Mouse (Mus musculus) heart, embryonic 11.5 days (tissue): ENCODE data around the gene Nom1. TPM values are rescaled to one million over a fixed set of nuclear protein-coding genes. Genes with fewer than 3 reads are reported as not detected.
"Not testable (repeated sequence)": the region's sequence is repeated elsewhere in the genome, so short reads cannot be mapped to it uniquely, and the experiment has no call there.

Source experiments
- ATAC-seq: fragments of 200-750 bp; cut with Nextera tagmentation; replicated peaks from 2 replicates; pipeline ENCODE4 v1.8.0; 2017; ENCODE audit warnings: moderate library complexity; ENCODE audit not compliant: insufficient number of reproducible peaks, low FRiP score, low TSS enrichment
- H3K27ac ChIP-seq: fragments of 300-500 bp; sonication (generic); 2 replicates; pipeline ENCODE4 v1.5.1; 2014; ENCODE audit warnings: mild to moderate bottlenecking, low read depth, low read length
- H3K27me3 ChIP-seq: fragments of 300-500 bp; sonication (generic); 2 replicates; pipeline ENCODE4 v1.6.1; 2014; ENCODE audit warnings: mild to moderate bottlenecking, low read length, mixed read lengths; ENCODE audit not compliant: control insufficient read depth, insufficient read depth
- H3K36me3 ChIP-seq: fragments of 300-500 bp; sonication (generic); 2 replicates; pipeline ENCODE4 v1.6.1; 2014; ENCODE audit warnings: mild to moderate bottlenecking, low read length, moderate library complexity, mixed read lengths; ENCODE audit not compliant: control insufficient read depth, insufficient read depth
- H3K4me1 ChIP-seq: fragments of 300-500 bp; sonication (generic); 2 replicates; pipeline ENCODE4 v1.6.1; 2014; ENCODE audit warnings: low read length; ENCODE audit not compliant: control insufficient read depth, insufficient read depth
- H3K4me2 ChIP-seq: fragments of 300-500 bp; sonication (generic); 2 replicates; pipeline ENCODE4 v1.6.1; 2014; ENCODE audit warnings: mild to moderate bottlenecking, moderate library complexity
- H3K4me3 ChIP-seq: fragments of 300-500 bp; sonication (generic); 2 replicates; pipeline ENCODE4 v1.5.1; 2014; ENCODE audit warnings: low read depth, low read length
- H3K9ac ChIP-seq: fragments of 300-500 bp; sonication (generic); 2 replicates; pipeline ENCODE4 v1.6.1; 2014; ENCODE audit warnings: mild to moderate bottlenecking, low read depth, low read length, moderate library complexity
- H3K9me3 ChIP-seq: fragments of 300-500 bp; sonication (generic); replicated peaks from 2 replicates; pipeline ENCODE4 v1.6.1; 2016; ENCODE audit warnings: low read length; ENCODE audit not compliant: control insufficient read depth
- WGBS: fragments of 180-500 bp; shearing (Covaris S2); extraction: QIAGEN DNeasy Blood & Tissue Kit; methylation state at CpG from one replicate; pipeline ENCODE4 v1.1.7; 2014; ENCODE audit not compliant: insufficient replicate concordance; 5-methylcytosine and 5-hydroxymethylcytosine counted together
- polyA plus RNA-seq: library from polyadenylated mRNA; unstranded; fragments of >200 nt; fragmentation: Nextera tagmentation; extraction: Ambion mirVana; gene quantifications from 2 replicates; pipeline ENCODE4 v1.2.1, GENCODE M21; 2014

The Nom1 gene
- polyA plus RNA-seq: 14.9 and 18.1 TPM in 2 replicates

DNA sequence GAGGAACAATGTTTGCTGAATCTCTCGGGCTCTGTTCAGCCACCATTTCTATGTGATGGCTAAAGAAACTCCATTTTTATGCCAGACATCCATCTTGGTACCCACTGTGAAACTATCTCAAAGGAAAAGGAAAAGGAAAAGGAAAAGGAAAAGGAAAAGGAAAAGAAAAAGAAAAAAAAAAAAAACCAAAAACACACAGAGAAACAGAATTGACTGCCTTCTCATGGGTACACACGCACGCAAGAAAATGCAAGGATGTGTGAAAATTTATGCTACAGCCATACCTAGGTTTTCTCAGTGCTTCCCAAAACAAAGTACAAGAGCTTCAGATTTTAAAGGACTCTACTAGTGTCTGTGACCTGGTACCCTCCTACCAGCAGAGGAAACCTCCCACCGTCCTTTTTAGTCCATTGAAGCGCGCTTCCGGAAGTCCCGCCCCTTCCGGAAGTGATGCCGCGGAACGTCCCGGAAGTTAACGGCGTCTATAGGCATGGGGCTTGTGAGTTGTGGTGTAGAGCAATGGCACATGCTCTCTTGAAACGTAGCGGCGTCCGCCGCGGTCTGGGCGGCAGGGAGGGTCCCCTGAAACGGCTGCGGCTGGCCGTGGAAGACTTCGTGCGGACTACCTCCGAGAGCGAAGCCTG is at the start of gene Nom1:
Gene Nom1, plus strand, starts transcription at position 437 of the 644 bp plus-strand sequence.
- WGBS: 5% methylated on average over 29 of the region's 29 CpGs
- Histone ChIP-seq H3K27me3 (peaks cover 3% of the 10 kb centered on the region), H3K36me3 (peaks cover 10% of the 10 kb centered on the region; the same call in 1 of the 2 replicates), H3K4me2 (peak within 1 kb of the TSS; percentile 92), H3K9ac (peak within 1 kb of the TSS; percentile 91), H3K9me3 (no peaks in the 10 kb centered on the region), H3K4me3 (peak within 1 kb of the TSS; percentile 94), H3K4me1 (peaks cover 9% of the 10 kb centered on the region), H3K27ac (peak within 1 kb of the TSS; percentile 50; the same call in 1 of the 2 replicates)
- peak; percentile 87 for ATAC-seq

DNA sequence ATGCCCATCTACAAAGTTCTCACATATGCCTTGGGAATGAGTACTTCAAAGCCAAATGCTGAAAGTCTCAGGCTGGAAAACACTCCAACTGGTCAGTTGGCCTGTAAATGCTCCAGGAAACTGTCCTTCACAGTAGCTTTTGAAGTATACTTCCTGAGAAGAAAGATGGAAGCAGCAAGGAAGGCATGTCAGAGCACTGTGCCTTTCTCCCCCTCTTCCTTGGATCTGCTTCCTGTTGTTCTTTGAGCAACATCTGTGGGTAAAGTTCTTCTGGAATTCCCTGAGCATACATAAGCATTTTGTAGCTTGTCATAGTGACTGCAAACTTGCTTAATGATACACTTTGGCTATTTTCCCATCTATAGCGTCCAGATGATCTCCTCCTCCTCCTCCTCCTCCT is 46.9 kb upstream of the Nom1 start:
- no peaks in the 10 kb centered on the region for H3K9me3 ChIP-seq
- peak overlapping the region; percentile 68 for H3K27ac ChIP-seq
- ATAC-seq: no peak
- H3K9ac ChIP-seq: no peak overlapping the region
- peaks cover 5% of the 10 kb centered on the region; the same call in 1 of the 2 replicates for H3K27me3 ChIP-seq
- H3K4me2 ChIP-seq: no peak overlapping the region
- H3K36me3 ChIP-seq: no peaks in the 10 kb centered on the region
- no peaks in the 10 kb centered on the region for H3K4me1 ChIP-seq
- WGBS: 46% methylated on average over 1 of the region's 1 CpGs
- no peak overlapping the region for H3K4me3 ChIP-seq

DNA sequence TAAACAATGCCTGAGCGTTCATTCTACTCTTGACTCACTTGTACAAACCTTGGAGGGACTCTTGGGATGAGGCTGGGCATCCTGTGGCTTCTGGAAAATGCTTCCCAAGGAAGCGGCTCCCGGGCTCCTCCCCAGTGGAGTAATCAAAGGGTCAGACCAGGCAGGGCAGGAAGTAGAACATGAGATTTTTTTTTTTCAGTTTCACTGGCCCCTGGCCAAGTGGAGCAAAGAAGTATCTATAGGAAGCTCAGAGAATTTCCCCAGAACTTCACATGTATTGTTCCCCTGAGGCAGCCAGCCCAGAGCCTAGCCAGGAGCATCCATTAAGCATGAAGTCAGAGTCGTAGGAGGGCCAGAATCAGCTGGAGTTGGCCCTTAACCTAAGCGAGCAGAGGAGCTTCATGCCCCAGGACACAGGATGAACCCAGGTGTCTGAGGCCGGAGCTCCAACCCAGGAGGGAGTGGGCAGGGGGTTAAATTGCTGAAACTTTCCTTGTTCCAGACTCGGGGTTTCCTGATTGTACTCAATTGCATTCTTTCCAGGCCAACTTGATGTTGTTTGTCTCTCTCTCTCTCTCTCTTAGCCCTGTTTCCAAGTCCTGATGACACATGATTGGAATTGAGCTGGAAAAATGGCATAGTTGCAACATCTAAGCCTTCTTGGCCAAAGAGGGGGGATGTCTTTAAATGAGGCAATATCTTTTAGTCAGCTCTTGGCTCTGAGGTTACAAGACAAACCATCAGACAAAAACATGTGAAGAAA is 46.1 kb upstream of the Nom1 start:
- Histone ChIP-seq H3K9me3 (no peaks in the 10 kb centered on the region), H3K4me1 (no peaks in the 10 kb centered on the region), H3K4me2 (no peak overlapping the region), H3K4me3 (no peak overlapping the region), H3K36me3 (no peaks in the 10 kb centered on the region), H3K27ac (peak overlapping the region; percentile 68), H3K9ac (no peak overlapping the region), H3K27me3 (peaks cover 5% of the 10 kb centered on the region; the same call in 1 of the 2 replicates)
- 41% methylated on average over 7 of the region's 7 CpGs for WGBS
- no peak for ATAC-seq

DNA sequence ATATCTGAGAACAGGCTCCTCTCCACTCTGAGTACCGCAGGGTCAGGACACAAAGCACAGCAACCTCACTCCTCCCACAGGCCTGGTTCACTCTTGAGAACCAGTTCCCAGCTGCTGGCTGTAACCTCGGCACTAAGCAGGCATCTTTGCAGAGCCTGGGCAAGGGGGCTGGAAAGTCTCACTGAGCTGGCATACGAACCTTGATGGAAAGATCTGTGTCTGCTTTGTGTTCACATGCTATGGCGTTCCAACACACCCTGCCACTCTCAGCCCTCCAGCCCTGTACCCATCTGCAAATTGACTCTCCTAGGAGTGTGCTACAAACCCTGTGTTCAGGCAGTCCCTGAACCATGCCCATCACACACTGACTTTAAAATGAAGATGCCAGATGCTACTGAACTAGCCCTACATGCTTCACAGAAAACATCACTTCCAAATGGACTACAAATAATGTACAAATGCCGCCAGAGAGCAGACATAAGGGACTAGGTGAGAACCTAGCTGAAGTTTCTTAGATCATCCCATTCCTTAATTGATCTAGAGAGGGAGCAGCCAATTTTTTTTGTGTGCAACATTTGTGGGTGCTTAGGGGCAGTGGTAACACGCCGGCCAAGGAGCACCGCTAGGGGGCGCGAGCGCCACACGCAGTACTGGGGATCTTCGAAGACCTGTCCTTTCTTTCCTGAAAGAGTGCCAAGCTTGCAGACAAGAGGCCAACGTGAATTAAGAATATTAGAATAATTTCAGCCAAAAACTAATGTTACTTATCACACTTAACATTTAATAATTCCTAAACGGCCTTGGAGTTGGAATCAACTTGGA is 45.3 kb upstream of the Nom1 start:
- Histone ChIP-seq H3K27me3 (peaks cover 5% of the 10 kb centered on the region; the same call in 1 of the 2 replicates), H3K36me3 (no peaks in the 10 kb centered on the region), H3K4me3 (no peak overlapping the region), H3K4me2 (no peak overlapping the region), H3K9ac (no peak overlapping the region), H3K9me3 (no peaks in the 10 kb centered on the region), H3K4me1 (no peaks in the 10 kb centered on the region), H3K27ac (no peak overlapping the region; the same call in 1 of the 2 replicates)
- no peak for ATAC-seq
- 19% methylated on average over 15 of the region's 15 CpGs for WGBS

DNA sequence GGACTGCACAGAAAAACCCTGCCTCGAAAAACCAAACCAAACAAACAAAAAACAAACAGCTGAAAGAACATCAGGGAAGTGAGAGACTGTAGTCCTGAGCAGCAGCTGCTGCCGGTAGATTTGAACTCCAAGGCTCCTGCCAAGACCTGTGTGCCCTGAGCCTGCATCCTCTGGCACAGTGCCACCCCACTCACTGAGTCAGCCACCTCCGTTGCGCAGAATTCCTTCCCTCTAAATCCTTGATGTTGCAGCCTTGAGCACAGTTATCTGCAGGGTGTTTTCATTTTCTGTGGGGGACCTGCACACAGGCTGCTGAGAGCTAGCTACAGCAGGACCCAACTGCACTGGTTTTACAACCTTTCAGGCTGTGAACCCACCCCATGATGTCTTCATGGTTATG is 36.0 kb upstream of the Nom1 start:
- Histone ChIP-seq H3K36me3 (no peaks in the 10 kb centered on the region), H3K9ac (no peak overlapping the region), H3K4me3 (no peak overlapping the region), H3K9me3 (peaks cover 2% of the 10 kb centered on the region; the same call in 1 of the 2 replicates), H3K4me2 (no peak overlapping the region), H3K4me1 (no peaks in the 10 kb centered on the region), H3K27ac (no peak overlapping the region), H3K27me3 (no peaks in the 10 kb centered on the region)
- no peak for ATAC-seq
- 62% methylated on average over 4 of the region's 4 CpGs for WGBS

DNA sequence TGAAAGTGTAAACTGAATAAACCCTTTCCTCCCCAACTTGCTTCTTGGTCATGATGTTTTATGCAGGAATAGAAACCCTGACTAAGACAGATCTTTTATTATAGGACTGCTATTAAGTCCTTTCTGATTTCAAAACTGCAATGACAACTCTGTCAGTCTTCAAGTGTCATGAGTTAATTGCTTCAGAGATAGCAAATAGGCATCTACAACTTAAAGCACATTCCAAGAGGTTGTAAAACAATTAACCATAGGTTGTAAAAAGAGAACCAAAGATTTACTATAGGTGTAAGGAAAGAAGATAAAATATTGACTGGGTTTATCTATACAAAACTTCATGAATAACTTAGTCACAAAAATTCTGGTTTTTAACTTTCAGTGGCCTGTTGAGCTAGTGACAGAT is 23.6 kb upstream of the Nom1 start:
- no peaks in the 10 kb centered on the region for H3K4me1 ChIP-seq
- H3K4me3 ChIP-seq: no peak overlapping the region
- no peaks in the 10 kb centered on the region for H3K9me3 ChIP-seq
- H3K27me3 ChIP-seq: no peaks in the 10 kb centered on the region
- no peak for ATAC-seq
- H3K36me3 ChIP-seq: no peaks in the 10 kb centered on the region
- H3K27ac ChIP-seq: no peak overlapping the region
- no peak overlapping the region for H3K9ac ChIP-seq
- H3K4me2 ChIP-seq: no peak overlapping the region

DNA sequence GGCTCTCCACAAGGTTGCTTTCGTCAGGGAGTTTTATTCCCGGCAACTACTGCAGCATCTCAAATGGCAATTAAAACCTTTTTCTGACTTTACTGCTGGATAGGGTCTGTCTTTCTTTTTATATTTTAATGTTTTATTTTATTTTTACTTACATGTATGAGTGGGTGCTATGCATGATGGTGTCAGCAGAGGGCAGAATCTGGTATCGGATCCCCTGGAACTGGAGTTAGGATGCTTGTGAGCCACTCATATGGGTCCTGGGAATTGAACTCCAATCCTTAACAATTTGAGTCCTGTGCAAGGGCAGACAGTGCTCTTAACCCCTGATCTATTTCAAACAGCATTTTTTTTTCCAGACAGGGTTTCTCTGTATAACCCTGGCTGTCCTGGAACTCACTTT is 21.4 kb upstream of the Nom1 start:
- H3K27me3 ChIP-seq: no peaks in the 10 kb centered on the region
- no peak overlapping the region for H3K27ac ChIP-seq
- H3K36me3 ChIP-seq: no peaks in the 10 kb centered on the region
- no peak for ATAC-seq
- no peaks in the 10 kb centered on the region for H3K9me3 ChIP-seq
- H3K4me3 ChIP-seq: no peak overlapping the region
- no peaks in the 10 kb centered on the region for H3K4me1 ChIP-seq
- 79% methylated on average over 3 of the region's 3 CpGs for WGBS
- H3K4me2 ChIP-seq: no peak overlapping the region
- H3K9ac ChIP-seq: no peak overlapping the region

DNA sequence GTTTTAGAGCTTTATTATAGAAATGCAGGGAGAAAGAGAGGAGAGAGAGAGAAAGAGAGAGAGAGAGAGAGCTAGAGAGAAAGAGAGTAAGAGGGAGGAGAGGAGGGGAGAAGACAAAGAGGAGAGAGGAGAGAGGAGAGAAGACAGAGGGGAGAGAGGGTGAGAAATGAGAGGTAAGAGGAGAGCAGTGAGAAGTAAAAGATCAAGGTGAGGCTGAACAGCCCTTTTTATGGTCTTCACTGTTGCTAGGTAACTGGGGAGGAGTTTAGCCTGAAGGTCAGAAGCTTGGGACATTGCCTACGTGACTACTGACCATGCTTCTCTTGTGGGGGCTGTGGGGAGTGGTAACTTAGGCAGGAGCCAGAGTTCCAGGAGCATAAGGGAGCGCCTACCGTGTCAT is 11.1 kb upstream of the Nom1 start:
- H3K4me2 ChIP-seq, H3K4me1 ChIP-seq, H3K27me3 ChIP-seq, H3K9me3 ChIP-seq, ATAC-seq, H3K4me3 ChIP-seq, H3K27ac ChIP-seq, H3K9ac ChIP-seq, H3K36me3 ChIP-seq: not testable (repeated sequence)
- 63% methylated on average over 3 of the region's 3 CpGs for WGBS
